Mouse (Mus musculus) megakaryocyte, embryonic 14.5 days (primary cell): ENCODE data around the gene Gm20605. TPM values are rescaled to one million over a fixed set of nuclear protein-coding genes. Genes with fewer than 3 reads are reported as not detected.

Experiments
- H3K27me3 ChIP-seq: replicated peaks from 2 replicates; pipeline ENCODE3; 2012; ENCODE audit warnings: inconsistent platforms
- H3K36me3 ChIP-seq: replicated peaks from 2 replicates; pipeline ENCODE3; 2012; ENCODE audit warnings: low read length, inconsistent platforms, mixed read lengths
- H3K4me1 ChIP-seq: 2 replicates; pipeline ENCODE4 v1.6.1; 2012; ENCODE audit warnings: inconsistent platforms
- H3K4me3 ChIP-seq: replicated peaks from 2 replicates; pipeline ENCODE3; 2012; ENCODE audit warnings: moderate library complexity, mild to moderate bottlenecking, inconsistent platforms
- H3K9me3 ChIP-seq: 2 replicates; pipeline ENCODE4 v1.6.1; 2012; ENCODE audit warnings: inconsistent platforms
- FLI1 ChIP-seq: IDR thresholded peaks from 2 replicates; pipeline ENCODE4 v1.6.1; 2012; ENCODE audit warnings: low read length, inconsistent platforms, mixed read lengths
- GATA1 ChIP-seq: IDR thresholded peaks from 3 replicates; pipeline ENCODE4 v1.6.1; 2012; ENCODE audit warnings: mixed read lengths, low read length, inconsistent platforms, borderline replicate concordance
- polyA plus RNA-seq: library from polyadenylated mRNA; stranded (reverse); fragments of >175 nt; gene quantifications from 2 replicates; pipeline ENCODE4 v1.2.3, GENCODE M21; 2012; ENCODE audit warnings: low replicate concordance; ENCODE audit not compliant: insufficient read depth

Gene Gm20605
- polyA plus RNA-seq, 1 experiment, result 5.6 TPM

DNA sequence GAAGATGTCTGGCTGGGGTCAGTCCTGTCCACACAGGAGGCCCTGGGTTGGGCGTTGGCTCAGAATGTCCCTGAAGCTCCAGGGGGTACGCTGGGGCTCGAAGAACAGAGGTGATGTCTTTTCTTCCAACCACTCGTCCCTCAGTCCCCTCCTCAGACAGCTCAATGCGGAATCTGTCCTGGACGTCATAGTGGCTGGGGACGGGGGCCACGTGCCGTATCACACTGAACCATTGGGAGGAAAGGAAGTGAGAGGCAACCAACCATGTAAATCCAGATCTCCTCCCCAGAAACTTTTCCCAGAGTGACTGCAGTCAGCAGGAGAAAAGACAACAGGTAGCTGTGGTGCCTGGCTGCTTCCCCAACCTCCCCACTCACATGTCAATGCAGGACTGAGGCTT lies 29.4 kb upstream of the Gm20605 start:
- H3K4me1 ChIP-seq, result peaks cover 69% of the 10 kb centered on the region
- TF ChIP-seq GATA1 (no peak), FLI1 (no peak)

DNA sequence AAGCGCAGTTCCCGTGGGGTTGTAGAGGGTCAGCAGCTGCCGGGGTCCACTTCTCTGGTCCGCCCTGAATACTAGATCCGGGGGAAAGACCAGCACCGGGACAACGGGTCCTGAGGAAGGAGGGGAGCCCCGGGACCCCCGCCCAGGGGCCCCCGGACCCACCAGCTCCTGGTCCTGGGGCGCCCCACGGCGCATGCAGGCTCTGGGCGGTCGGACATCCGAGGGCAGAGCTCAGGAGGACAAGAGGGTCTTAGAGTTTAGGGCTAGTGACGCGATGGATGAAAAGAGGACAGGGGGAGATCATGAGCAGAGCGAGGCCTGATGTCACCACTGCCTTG lies 28.7 kb upstream of the Gm20605 start:
- TF ChIP-seq GATA1 (no peak), FLI1 (no peak)
- Histone ChIP-seq H3K36me3 (peaks cover 20% of the 10 kb centered on the region), H3K9me3 (no peaks in the 10 kb centered on the region), H3K27me3 (no peaks in the 10 kb centered on the region), H3K4me1 (peaks cover 73% of the 10 kb centered on the region), H3K4me3 (peak overlapping the region; percentile 96)

More for the DNA sequence above, 29.4 kb upstream of the Gm20605 start:
- Histone ChIP-seq H3K27me3 (no peaks in the 10 kb centered on the region), H3K4me3 (peak overlapping the region; percentile 96), H3K9me3 (no peaks in the 10 kb centered on the region), H3K36me3 (peaks cover 19% of the 10 kb centered on the region)

DNA sequence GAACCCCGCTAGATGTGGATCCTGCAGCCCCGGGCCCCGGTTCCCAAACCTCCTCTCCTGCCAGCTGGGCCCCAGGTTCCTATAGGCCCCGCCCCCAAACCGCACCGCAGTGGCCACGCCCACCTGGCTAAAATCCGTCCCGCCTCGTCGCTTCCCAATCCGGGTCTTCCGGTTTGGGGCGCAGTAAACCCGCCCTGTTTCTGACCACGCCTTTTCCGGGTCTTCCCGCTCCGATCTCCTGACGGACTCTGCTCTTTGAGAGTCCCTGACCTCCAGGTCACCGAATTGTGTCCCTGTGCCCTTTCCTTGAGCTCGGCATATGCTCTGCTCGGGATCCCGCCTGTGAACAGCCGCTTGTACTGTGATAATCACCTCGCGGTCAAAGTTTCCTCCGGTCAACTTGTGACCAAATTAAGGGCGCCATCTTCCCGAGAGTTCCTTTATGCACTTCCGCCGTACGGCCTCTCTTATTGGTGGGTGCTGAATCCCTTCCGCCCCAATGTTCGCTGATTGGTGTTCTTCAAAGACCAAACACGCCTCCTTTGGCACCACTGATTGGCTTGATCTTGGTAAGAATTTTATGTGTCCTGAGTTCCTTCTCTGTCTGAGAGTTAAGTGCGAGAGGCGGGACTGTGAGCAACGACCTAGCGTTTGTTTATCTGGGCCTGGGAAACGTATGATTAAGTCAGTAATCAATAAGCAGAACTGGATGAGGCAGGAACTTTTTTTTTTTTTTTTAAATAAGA lies 28.2 kb upstream of the Gm20605 start, which contains the start of gene Mospd3:
Gene Mospd3, minus strand, starts transcription at position 440 of the 746 bp plus-strand sequence.
- Histone ChIP-seq H3K9me3 (no peaks in the 10 kb centered on the region), H3K4me3 (peak within 1 kb of the TSS; percentile 96), H3K4me1 (peaks cover 75% of the 10 kb centered on the region), H3K36me3 (peaks cover 24% of the 10 kb centered on the region), H3K27me3 (no peaks in the 10 kb centered on the region)
- TF ChIP-seq GATA1 (no peak), FLI1 (peak; percentile 69; the same call in 1 of the 2 replicates)

GRCm38 (mm10) chr5:137601365-137601729 lies 27.6 kb upstream of the Gm20605 start:
- Histone ChIP-seq H3K36me3 (peaks cover 29% of the 10 kb centered on the region), H3K9me3 (no peaks in the 10 kb centered on the region), H3K4me3 (peak overlapping the region; percentile 96), H3K4me1 (peaks cover 78% of the 10 kb centered on the region), H3K27me3 (no peaks in the 10 kb centered on the region)
- TF ChIP-seq FLI1, result no peak
- no peak for TF ChIP-seq GATA1

DNA sequence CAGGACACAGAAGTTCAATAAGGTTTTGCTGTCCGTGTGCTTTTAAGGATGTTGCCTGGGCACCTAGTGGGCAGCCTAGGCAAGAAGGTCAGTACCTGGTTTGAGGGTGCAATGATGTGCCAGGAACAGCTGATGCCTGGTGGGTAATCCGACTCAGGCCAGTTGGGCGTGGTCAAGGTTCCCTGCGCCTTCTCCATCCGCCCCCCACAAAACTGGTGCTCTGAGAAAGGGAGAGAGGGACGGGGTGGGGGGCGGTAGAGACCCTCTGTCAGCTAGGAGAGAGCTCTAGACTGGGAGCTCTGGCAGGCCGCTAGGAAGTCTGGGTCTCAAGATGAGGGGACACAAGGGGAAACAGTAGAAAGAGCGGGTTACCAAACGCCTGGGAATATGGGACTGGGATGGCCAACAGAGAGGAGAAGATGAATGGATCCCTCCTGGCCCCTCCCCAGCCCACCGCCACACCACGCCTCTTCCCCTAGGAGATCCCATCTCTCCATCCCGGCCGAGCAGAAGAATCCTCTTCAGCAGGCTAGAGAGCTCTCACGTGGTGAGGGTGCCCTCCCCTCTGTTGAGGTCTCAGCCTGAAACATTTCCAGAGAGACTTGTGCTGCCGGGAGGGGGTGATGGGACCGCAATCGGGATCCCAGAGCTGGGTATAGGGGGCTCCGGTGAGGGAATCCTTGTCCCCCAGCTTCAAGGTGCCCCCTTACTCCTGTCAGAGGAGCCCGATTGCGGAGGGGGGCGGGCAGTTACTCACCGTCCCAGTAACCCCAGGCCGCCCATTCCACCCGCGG lies 20.9 kb upstream of the Gm20605 start:
- H3K27me3 ChIP-seq, result peaks cover 4% of the 10 kb centered on the region
- no peaks in the 10 kb centered on the region for H3K9me3 ChIP-seq
- peaks cover 41% of the 10 kb centered on the region for H3K36me3 ChIP-seq
- peaks cover 48% of the 10 kb centered on the region for H3K4me1 ChIP-seq
- no peak overlapping the region for H3K4me3 ChIP-seq
- TF ChIP-seq GATA1, result no peak
- TF ChIP-seq FLI1, result no peak

DNA sequence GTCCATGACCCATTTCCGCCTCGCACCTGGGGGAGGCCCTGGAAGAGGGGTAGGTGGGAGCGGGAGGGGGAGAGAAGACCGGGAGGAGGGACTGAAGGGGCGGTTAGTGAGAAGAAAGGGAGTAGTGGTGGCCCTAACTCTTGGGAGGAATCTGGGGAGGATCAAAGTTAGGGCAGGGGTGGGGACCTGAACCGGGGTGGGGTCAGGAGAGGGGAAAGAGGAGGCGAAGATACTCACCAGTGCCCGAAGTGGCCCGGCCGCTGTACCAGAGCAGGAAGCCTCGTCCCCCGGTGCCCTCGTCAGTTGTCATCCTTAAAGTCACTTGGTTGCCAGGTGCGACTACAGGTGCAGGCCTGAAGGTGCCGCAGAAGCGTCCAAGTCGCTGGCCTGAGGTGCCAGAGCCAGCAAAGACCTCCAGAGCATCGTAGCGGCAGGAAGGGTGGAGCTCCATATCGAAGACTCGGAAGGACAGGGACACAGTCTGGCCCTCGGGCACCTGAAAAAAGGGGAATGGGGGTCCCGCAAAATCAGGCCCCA lies 20.3 kb upstream of the Gm20605 start:
- Histone ChIP-seq H3K36me3 (peaks cover 46% of the 10 kb centered on the region), H3K4me1 (peaks cover 48% of the 10 kb centered on the region), H3K9me3 (no peaks in the 10 kb centered on the region), H3K4me3 (no peak overlapping the region), H3K27me3 (peaks cover 5% of the 10 kb centered on the region)
- TF ChIP-seq FLI1 (no peak), GATA1 (no peak)

DNA sequence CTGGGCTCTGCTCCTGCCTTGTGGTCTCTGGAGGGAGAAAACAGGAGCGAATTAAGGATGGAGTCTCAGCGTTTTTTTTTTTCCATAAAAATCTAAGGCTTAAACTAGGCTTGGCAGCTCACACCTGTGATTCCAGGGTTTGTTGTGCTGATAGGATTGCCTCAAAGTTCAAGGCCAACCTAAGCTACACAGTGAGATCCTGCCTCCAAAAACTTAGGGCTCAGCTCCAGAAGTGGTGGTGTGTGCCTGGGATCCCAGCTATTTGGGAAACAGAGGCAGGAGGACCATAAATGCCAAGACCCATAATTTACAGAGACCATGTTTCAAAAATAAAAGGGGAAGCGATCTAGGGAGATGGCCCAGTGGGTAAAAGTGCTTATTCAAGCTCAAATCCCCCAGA lies 19.7 kb upstream of the Gm20605 start:
- peaks cover 5% of the 10 kb centered on the region for H3K27me3 ChIP-seq
- no peak overlapping the region for H3K4me3 ChIP-seq
- H3K36me3 ChIP-seq, result peaks cover 41% of the 10 kb centered on the region
- peaks cover 45% of the 10 kb centered on the region for H3K4me1 ChIP-seq
- no peaks in the 10 kb centered on the region for H3K9me3 ChIP-seq
- TF ChIP-seq GATA1, result no peak
- no peak for TF ChIP-seq FLI1

DNA sequence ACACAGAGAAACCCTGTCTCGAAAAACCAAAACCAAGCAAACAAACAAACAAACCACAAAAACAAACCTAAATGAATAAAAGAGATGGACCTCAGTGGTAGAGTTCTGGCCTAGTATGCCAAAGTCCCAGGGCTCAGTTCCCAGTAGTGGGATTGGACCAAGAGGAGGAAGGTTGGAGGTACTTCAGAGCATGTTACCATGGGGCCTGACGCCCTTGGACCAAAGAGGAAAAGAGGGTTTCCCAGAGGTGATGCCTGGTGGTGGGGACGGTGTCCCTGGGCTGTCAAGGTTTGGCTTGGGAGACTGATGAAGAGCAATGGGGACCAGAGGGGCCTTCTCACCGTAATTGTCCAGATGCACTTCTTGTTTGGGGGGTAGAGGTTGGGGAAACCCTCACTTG lies 18.9 kb upstream of the Gm20605 start:
- peaks cover 39% of the 10 kb centered on the region for H3K36me3 ChIP-seq

DNA sequence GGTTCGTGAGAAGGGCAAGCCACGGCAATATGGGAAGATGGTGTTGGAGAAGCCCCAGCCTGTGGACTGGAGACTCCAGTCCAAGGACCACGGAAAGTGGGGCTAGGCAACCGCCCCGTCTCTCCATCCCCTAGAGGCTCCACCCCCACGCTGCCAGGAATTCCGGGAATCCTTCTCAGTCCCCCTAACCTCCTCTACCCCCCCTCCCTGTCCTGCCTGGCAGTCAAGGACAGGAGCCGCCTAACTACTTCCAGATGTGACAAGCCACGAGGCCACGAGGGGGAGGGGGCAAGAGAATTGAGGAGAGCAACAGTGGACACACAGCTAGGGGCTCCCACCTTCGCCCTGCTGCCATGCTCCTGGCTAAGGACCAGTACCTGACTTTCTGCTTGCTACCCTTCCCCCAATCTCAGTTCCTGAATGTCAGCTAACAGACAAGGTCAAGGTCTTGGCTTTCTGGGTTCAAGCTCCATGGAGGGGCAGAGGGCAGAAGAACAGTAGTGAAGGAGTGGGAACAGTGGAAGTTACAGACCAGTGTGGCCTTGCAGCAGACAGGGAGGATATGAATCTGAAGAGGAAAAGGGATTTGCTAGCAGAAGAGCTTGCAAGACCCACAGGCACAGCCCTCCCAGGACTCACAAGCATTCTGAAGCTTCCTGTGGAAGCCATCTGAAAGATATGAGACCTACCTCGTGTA lies 18.3 kb upstream of the Gm20605 start:
- Histone ChIP-seq H3K4me1 (peaks cover 35% of the 10 kb centered on the region), H3K9me3 (no peaks in the 10 kb centered on the region), H3K4me3 (peak overlapping the region; percentile 50), H3K36me3 (peaks cover 33% of the 10 kb centered on the region), H3K27me3 (peaks cover 5% of the 10 kb centered on the region)
- TF ChIP-seq FLI1 (no peak), GATA1 (no peak)

More for the DNA sequence above, 18.9 kb upstream of the Gm20605 start:
- no peak for TF ChIP-seq GATA1
- TF ChIP-seq FLI1, result no peak
- no peaks in the 10 kb centered on the region for H3K9me3 ChIP-seq
- peaks cover 5% of the 10 kb centered on the region for H3K27me3 ChIP-seq
- no peak overlapping the region for H3K4me3 ChIP-seq
- H3K4me1 ChIP-seq, result peaks cover 42% of the 10 kb centered on the region
